Mouse (Mus musculus) stomach, embryonic 16.5 days (tissue): ENCODE results near the gene Eif4a1. TPM values are rescaled to one million over a fixed set of nuclear protein-coding genes. Genes with fewer than 3 reads are reported as not detected.
A peak's percentile ranks its signal among the peaks of the same experiment; 100 is the strongest.
"Not testable (repeated sequence)": the region's sequence is repeated elsewhere in the genome, so short reads cannot be mapped to it uniquely, and the experiment has no call there.

Experiments
- ATAC-seq: fragments of 200-750 bp; cut with Nextera tagmentation; 2 replicates; pipeline ENCODE4 v1.8.0; 2017; ENCODE audit warnings: moderate number of reproducible peaks, moderate TSS enrichment; ENCODE audit not compliant: insufficient read depth, low FRiP score
- H3K27ac ChIP-seq: fragments of 300-500 bp; sonication (generic); 2 replicates; pipeline ENCODE4 v1.5.1; 2014; ENCODE audit warnings: low read length
- H3K27me3 ChIP-seq: fragments of 300-500 bp; sonication (generic); 2 replicates; pipeline ENCODE4 v1.6.1; 2014; ENCODE audit warnings: low read length, control low read depth, mixed read lengths; ENCODE audit not compliant: control insufficient read depth, insufficient read depth
- H3K36me3 ChIP-seq: fragments of 300-500 bp; sonication (generic); 2 replicates; pipeline ENCODE4 v1.6.1; 2014; ENCODE audit warnings: low read length; ENCODE audit not compliant: control insufficient read depth, insufficient read depth
- H3K4me1 ChIP-seq: fragments of 300-500 bp; sonication (generic); 2 replicates; pipeline ENCODE4 v1.6.1; 2014; ENCODE audit warnings: low read length, control low read depth, mixed read lengths; ENCODE audit not compliant: control insufficient read depth, insufficient read depth
- H3K4me2 ChIP-seq: fragments of 300-500 bp; sonication (generic); 2 replicates; pipeline ENCODE4 v1.6.1; 2014; ENCODE audit warnings: low read depth, low read length, mixed read lengths
- H3K4me3 ChIP-seq: fragments of 300-500 bp; sonication (generic); replicated peaks from 2 replicates; pipeline ENCODE4 v1.5.1; 2014; ENCODE audit warnings: mild to moderate bottlenecking, low read length
- H3K9ac ChIP-seq: fragments of 300-500 bp; sonication (generic); 2 replicates; pipeline ENCODE4 v1.6.1; 2014; ENCODE audit warnings: low read length
- H3K9me3 ChIP-seq: fragments of 300-500 bp; sonication (generic); replicated peaks from 2 replicates; pipeline ENCODE4 v1.6.1; 2016; ENCODE audit warnings: low read length, control low read depth; ENCODE audit not compliant: control insufficient read depth
- WGBS: fragments of 180-500 bp; shearing (Covaris S2); extraction: QIAGEN DNeasy Blood & Tissue Kit; methylation state at CpG from one replicate; pipeline ENCODE4 v1.1.7; 2014; 5-methylcytosine and 5-hydroxymethylcytosine counted together
- polyA plus RNA-seq: library from polyadenylated mRNA; unstranded; fragments of >200 nt; fragmentation: Nextera tagmentation; extraction: Ambion mirVana; gene quantifications from 2 replicates; pipeline ENCODE4 v1.2.1, GENCODE M21; 2015

Eif4a1 gene
- polyA plus RNA-seq, 1 experiment from 2014 or later: 462 TPM

DNA sequence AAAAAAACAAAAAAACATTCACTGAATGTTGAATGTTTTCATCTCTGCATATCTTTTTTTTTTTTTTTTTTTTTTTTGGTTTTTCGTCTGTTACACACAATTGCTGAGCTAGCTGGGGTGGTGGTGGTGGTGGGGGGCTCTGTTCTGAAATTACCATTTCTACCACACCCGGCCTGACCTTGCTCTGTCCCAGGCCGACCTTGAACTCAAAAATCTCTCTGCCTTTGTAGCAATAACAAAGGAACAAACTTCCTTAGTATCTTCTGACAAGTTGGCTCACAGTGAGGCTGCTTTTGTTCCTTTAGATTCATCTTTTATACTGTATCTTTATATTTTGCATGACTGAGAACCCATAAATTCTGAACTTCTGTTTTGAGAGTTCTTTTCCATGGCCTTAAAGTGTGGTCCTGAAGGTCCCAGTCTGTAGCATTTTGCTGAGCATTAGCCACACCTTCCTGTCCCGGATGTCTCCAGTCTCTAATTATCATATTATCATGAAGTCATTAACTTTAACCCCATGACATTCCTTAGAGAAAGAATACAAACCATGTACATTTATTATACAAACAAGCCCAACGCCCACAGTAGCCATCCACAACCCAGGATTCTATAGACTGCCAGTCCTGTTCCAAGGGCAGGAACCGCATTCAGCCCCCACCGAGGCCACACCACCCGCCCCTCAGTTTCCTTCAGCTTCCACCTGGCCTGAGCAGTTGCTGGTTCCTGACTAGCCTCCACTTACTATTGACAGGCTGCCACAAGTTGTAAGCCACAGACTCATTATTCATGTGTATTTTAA lies 31.8 kb upstream of the Eif4a1 start:
- Histone ChIP-seq H3K4me2 (no peak overlapping the region), H3K4me1 (0 out of 2 replicates have a peak, but pooled peaks cover 3% of the 10 kb centered on the region), H3K36me3 (no peaks in the 10 kb centered on the region), H3K27me3 (no peaks in the 10 kb centered on the region), H3K9ac (no peak overlapping the region), H3K9me3 (no peaks in the 10 kb centered on the region), H3K27ac (no peak overlapping the region), H3K4me3 (no peak overlapping the region)
- 55% methylated on average over 8 of the region's 8 CpGs for WGBS
- no peak for ATAC-seq

DNA sequence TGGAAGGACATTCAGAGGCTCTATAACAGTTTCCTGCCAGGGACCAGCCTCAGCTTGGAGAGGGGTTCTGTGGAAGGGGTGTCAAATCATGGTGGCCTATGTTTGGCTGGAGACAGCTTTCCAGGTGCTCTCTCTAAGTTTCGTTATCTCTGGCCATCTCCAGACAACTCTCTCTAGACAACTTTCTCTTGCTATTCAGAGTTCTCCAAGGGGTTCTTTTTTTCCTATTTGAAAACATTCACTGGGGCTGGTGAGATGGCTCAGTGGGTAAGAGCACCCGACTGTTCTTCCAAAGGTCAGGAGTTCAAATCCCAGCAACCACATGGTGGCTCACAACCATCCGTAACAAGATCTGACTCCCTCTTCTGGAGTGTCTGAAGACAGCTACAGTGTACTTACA lies 31.2 kb upstream of the Eif4a1 start:
- not testable (repeated sequence) for H3K4me3 ChIP-seq, H3K4me1 ChIP-seq, ATAC-seq, H3K27me3 ChIP-seq, H3K36me3 ChIP-seq, H3K27ac ChIP-seq, H3K9ac ChIP-seq, H3K9me3 ChIP-seq, H3K4me2 ChIP-seq
- WGBS: 75% methylated on average over 2 of the region's 3 CpGs

DNA sequence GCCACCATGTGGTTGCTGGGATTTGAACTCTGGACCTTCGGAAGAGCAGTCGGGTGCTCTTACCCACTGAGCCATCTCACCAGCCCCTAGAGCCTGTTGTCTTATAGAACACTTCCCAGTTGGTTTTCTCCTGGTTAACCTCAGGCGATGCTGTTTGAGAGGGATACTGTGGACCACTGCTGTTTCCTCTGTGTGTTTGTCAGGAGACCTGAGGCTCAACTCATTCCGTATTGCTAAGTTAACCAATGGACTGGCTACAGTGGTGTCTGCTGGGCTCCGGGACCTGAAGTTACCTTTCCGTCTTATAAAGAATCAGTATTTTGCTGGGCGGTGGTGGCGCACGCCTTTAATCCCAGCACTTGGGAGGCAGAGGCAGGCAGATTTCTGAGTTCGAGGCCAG lies 30.7 kb upstream of the Eif4a1 start:
- H3K9me3 ChIP-seq, H3K4me3 ChIP-seq, H3K4me1 ChIP-seq, H3K36me3 ChIP-seq, H3K27ac ChIP-seq, ATAC-seq, H3K4me2 ChIP-seq, H3K27me3 ChIP-seq, H3K9ac ChIP-seq: not testable (repeated sequence)
- 92% methylated on average over 10 of the region's 10 CpGs for WGBS

DNA sequence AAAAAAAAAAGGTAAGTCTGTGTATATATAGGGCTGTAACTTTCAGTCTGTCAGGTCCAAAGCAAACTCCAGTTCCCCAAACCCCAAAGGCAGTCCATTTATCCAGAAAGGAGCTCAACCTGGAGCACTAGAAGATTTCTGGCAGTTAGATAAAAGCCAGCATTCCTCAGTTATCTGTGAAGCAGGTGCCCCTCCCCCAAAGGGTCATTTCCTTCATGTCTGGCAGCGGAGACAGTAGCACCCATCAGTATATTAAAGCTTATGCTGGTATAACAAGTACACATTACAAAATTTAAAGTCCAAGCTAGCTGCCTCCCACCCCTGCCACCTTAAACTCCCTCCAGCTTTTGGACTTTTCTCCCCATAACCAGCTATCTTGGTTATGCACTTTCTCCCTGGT lies 27.4 kb upstream of the Eif4a1 start:
- Histone ChIP-seq H3K27me3 (no peaks in the 10 kb centered on the region), H3K4me3 (no peak overlapping the region), H3K4me2 (no peak overlapping the region), H3K9ac (no peak overlapping the region), H3K36me3 (no peaks in the 10 kb centered on the region), H3K4me1 (peaks cover 16% of the 10 kb centered on the region; the same call in 1 of the 2 replicates), H3K9me3 (no peaks in the 10 kb centered on the region), H3K27ac (no peak overlapping the region)
- ATAC-seq: no peak
- WGBS: 23% methylated on average over 1 of the region's 1 CpGs

DNA sequence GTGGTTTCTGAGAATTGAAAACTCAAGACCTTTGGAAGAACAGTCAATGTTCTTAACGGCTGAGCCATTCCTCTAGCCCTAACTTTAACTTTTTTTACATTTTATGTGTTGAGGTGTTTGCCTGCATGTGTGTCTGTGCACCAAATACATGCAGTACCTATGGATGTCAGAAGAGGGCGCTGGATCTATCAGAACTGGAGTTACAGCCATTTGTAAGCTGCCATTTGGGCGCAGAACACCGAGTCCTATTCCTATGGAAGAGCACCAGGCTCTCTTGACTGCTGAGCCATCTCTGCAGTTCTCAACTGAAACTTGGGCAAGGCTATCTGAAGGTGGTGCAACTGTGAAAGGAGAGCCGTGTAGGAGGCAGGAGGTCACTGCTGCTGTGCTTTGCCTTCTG lies 26.4 kb upstream of the Eif4a1 start:
- no peak overlapping the region for H3K4me3 ChIP-seq
- no peak overlapping the region for H3K9ac ChIP-seq
- no peaks in the 10 kb centered on the region for H3K27me3 ChIP-seq
- no peak overlapping the region for H3K4me2 ChIP-seq
- H3K9me3 ChIP-seq: no peaks in the 10 kb centered on the region
- no peaks in the 10 kb centered on the region for H3K36me3 ChIP-seq
- 68% methylated on average over 5 of the region's 5 CpGs for WGBS
- H3K4me1 ChIP-seq: peaks cover 13% of the 10 kb centered on the region; the same call in 1 of the 2 replicates
- no peak for ATAC-seq
- no peak overlapping the region for H3K27ac ChIP-seq

DNA sequence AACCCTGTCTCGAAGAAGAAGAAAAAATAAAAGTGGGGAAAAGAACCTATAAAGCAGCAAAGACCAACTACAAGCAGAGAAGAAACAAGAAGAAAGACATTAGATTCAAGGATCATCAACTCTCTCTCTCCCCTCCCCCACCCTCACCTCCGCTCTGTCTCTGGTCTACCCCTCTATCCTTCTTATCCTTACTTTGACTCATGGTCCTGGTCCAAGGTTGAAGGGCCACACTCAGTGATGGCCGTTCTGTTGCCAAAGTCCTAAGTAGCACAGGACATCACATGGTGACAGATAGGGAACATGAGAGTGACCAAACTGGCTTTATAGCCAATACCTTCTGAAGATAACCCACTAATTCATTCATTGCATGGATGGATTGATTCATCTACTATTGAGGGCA lies 25.2 kb upstream of the Eif4a1 start:
- Histone ChIP-seq H3K9ac (no peak overlapping the region), H3K4me3 (no peak overlapping the region), H3K36me3 (no peaks in the 10 kb centered on the region), H3K27me3 (no peaks in the 10 kb centered on the region), H3K4me1 (peaks cover 16% of the 10 kb centered on the region; the same call in 1 of the 2 replicates), H3K27ac (no peak overlapping the region), H3K9me3 (no peaks in the 10 kb centered on the region), H3K4me2 (no peak overlapping the region)
- 91% methylated on average over 3 of the region's 3 CpGs for WGBS
- ATAC-seq: no peak

DNA sequence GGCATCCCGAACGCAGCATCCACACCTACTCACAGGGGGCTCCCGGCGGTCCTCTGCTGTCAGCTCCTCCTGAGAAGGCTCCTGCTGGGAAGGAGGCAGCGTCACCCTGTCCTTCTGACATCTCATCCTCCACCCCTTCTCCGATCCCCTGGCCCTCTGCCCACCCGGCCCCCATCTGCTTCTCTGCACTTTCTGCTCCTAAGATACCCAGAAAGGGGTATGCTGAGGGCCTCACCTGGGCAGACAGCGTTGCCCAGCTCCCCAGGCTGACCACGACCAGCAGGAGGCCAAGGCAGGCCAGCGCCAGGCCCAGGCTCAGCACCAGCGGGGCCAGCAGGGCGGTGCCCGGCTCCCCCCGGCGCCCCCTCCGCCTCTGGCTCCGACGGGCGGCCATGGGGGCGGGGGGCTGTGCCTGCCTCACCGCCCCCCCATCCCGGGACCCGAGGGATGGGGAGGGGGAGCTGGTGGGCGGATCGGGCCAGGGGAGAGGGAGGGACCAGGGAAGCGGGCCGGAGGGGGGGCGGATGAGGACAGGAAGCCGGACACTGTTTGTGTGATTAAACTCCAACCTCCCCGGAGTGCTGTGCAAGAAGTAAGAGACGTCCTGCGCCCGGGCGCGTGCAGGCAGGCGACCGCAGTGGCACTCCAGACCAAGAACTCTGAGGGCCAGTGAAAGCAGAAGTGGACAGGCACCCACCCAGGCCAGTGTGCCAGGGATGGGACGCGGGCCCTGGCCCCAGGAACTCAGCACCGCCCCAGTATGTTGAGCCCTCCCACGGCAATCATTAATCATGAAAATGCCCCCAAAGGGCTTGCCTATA lies 23.3 kb upstream of the Eif4a1 start, which contains the start of the genes Tnfsf12 and Tnfsfm13:
TSS of gene Tnfsf12 (minus strand) at position 489 of the 821 bp plus-strand sequence.
TSS of gene Tnfsfm13 (minus strand) at position 738 of the 821 bp plus-strand sequence.
- Histone ChIP-seq H3K9ac (peak within 1 kb of the TSS; percentile 94), H3K36me3 (no peaks in the 10 kb centered on the region), H3K4me1 (peaks cover 16% of the 10 kb centered on the region; the same call in 1 of the 2 replicates), H3K27ac (peak within 1 kb of the TSS; percentile 78), H3K27me3 (no peaks in the 10 kb centered on the region), H3K4me2 (peak within 1 kb of the TSS; percentile 90), H3K9me3 (no peaks in the 10 kb centered on the region), H3K4me3 (peak within 1 kb of the TSS; percentile 57)
- WGBS: 3% methylated on average over 40 of the region's 41 CpGs
- ATAC-seq: peak; percentile 84

DNA sequence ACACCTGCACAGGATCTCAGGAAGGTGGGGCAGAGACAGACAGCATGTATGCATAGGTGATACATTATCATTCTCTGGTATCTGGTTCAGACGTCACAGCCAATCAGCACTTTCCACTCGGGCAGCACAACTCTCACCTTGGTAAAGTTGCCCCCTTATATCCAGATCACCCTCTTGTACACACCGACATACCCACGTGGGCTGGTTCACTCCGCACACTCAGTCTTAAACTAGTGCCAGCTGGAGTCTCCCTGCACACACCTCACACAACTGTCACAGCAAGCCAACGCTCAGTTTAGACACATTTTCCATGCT lies 22.8 kb upstream of the Eif4a1 start:
- ATAC-seq: peak; percentile 20; the same call in 1 of the 2 replicates
- peak overlapping the region; percentile 78 for H3K27ac ChIP-seq

DNA sequence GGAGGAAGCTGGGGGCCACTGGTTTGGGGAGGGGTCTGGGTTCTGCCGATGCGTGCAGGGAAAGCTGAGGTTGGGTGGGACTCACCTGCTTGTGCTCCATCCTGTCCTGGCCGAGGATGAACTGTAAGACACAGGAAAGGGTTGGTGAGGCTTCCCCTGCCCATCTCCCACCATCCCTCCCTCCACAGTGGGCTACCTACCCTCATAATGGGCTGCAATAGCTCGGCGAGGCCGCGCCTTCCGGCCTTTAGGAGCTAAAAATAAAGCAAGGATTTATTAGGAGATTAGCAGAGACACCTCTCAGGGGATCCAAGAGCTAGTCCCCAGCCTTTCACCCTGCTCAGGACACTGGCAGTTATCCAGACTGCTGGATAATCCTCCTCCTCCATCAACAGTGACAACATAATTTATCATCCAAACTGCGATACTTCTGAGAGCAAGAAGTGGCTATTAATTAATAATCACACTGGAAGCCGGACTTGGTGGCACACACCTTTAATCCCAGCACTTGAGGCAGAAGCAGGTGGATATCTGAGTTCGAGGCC lies 21.3 kb upstream of the Eif4a1 start:
- Histone ChIP-seq H3K27ac (no peak overlapping the region), H3K4me2 (no peak overlapping the region), H3K9me3 (no peaks in the 10 kb centered on the region), H3K4me3 (no peak overlapping the region), H3K9ac (no peak overlapping the region), H3K36me3 (no peaks in the 10 kb centered on the region), H3K4me1 (peaks cover 16% of the 10 kb centered on the region; the same call in 1 of the 2 replicates), H3K27me3 (no peaks in the 10 kb centered on the region)
- no peak for ATAC-seq
- 53% methylated on average over 11 of the region's 11 CpGs for WGBS

More for the DNA sequence above, 22.8 kb upstream of the Eif4a1 start:
- peak overlapping the region; percentile 94 for H3K9ac ChIP-seq
- H3K4me2 ChIP-seq: peak overlapping the region; percentile 90
- 20% methylated on average over 6 of the region's 6 CpGs for WGBS
- H3K36me3 ChIP-seq: no peaks in the 10 kb centered on the region
- peaks cover 16% of the 10 kb centered on the region; the same call in 1 of the 2 replicates for H3K4me1 ChIP-seq
- no peaks in the 10 kb centered on the region for H3K9me3 ChIP-seq
- peak overlapping the region; percentile 57 for H3K4me3 ChIP-seq
- H3K27me3 ChIP-seq: no peaks in the 10 kb centered on the region
